Mouse (Mus musculus) small intestine, adult 2 months (tissue): ENCODE data around the gene Podnl1.

Experiments
- CTCF ChIP-seq: fragments of 200-500 bp; IDR thresholded peaks from 2 replicates; pipeline ENCODE4 v1.5.1; 2012; ENCODE audit warnings: low read depth, mild to moderate bottlenecking, control low read depth, inconsistent platforms, low read length, moderate library complexity, mixed read lengths; ENCODE audit not compliant: insufficient replicate concordance, insufficient read length; ENCODE audit errors: extremely low read depth
- POLR2A ChIP-seq: fragments of 200-500 bp; IDR thresholded peaks from 2 replicates; pipeline ENCODE4 v1.6.1; 2012; ENCODE audit warnings: low read depth, mild to moderate bottlenecking, control low read depth, inconsistent platforms, low read length, moderate library complexity

GRCm38 (mm10) chr8:84125656-84126055 is at the start of gene Podnl1:
- TF ChIP-seq POLR2A, result no peak
- no peak for TF ChIP-seq CTCF
